Mouse (Mus musculus): ENCODE measurements around the gene Txndc2.
A peak's percentile ranks its signal among the peaks of the same experiment; 100 is the strongest.
"Not testable (repeated sequence)": the region's sequence is repeated elsewhere in the genome, so short reads cannot be mapped to it uniquely, and the experiment has no call there.

Gene Txndc2

GRCm38 (mm10) chr17:65655608-65656007 lies 13.6 kb upstream of the Txndc2 start:
- DNase-seq: no peak

GRCm38 (mm10) chr17:65650598-65650997 lies 8.6 kb upstream of the Txndc2 start:
- no peak for DNase-seq

- no peak for DNase-seq
Observed at GRCm38 (mm10) chr17:65649175-65649493, 7.2 kb upstream of the Txndc2 start.

GRCm38 (mm10) chr17:65648371-65649174 lies 6.6 kb upstream of the Txndc2 start:
- no peak for DNase-seq

GRCm38 (mm10) chr17:65647961-65648360 lies 6.0 kb upstream of the Txndc2 start:
- DNase-seq: no peak

- DNase-seq: peak; percentile 8
Observed at GRCm38 (mm10) chr17:65647226-65647625, 5.3 kb upstream of the Txndc2 start.

GRCm38 (mm10) chr17:65643579-65643978 lies 1.6 kb upstream of the Txndc2 start:
- no peak for DNase-seq

GRCm38 (mm10) chr17:65643051-65643521 lies 1.1 kb upstream of the Txndc2 start:
- no peak for DNase-seq

GRCm38 (mm10) chr17:65642578-65642991 lies 617 bp upstream of the Txndc2 start:
- DNase-seq: no peak

GRCm38 (mm10) chr17:65639144-65639543 lies 2.8 kb downstream of the Txndc2 start:
- no peak for DNase-seq

- no peak for DNase-seq
Observed at GRCm38 (mm10) chr17:65635715-65636360, 6.1 kb downstream of the Txndc2 start.

- DNase-seq: no peak
Observed at GRCm38 (mm10) chr17:65629943-65630342, 12.0 kb downstream of the Txndc2 start.

GRCm38 (mm10) chr17:65628823-65629532 lies 13.0 kb downstream of the Txndc2 start:
- not testable (repeated sequence) for DNase-seq

- DNase-seq: no peak
Observed at GRCm38 (mm10) chr17:65626301-65626700, 15.7 kb downstream of the Txndc2 start.

- no peak for DNase-seq
Observed at GRCm38 (mm10) chr17:65625563-65625962, 16.4 kb downstream of the Txndc2 start.

- no peak for DNase-seq
Observed at GRCm38 (mm10) chr17:65623130-65623529, 18.8 kb downstream of the Txndc2 start.

- no peak for DNase-seq
Observed at GRCm38 (mm10) chr17:65618431-65618830, 23.5 kb downstream of the Txndc2 start.

- no peak for DNase-seq
Observed at GRCm38 (mm10) chr17:65615678-65616077, 26.3 kb downstream of the Txndc2 start.

GRCm38 (mm10) chr17:65614431-65614830 lies 27.5 kb downstream of the Txndc2 start:
- DNase-seq: no peak

GRCm38 (mm10) chr17:65613463-65614412 lies 28.2 kb downstream of the Txndc2 start, which contains the start of gene Vapa:
Vapa (minus strand) TSS chr17:65613555.
- DNase-seq: peak; percentile 98

- no peak for DNase-seq
Observed at GRCm38 (mm10) chr17:65613142-65613462, 28.9 kb downstream of the Txndc2 start.

GRCm38 (mm10) chr17:65612391-65613141 lies 29.4 kb downstream of the Txndc2 start:
- peak; percentile 55 for DNase-seq

All from kidney, adult 18-20 months (tissue).